Mouse (Mus musculus): ENCODE measurements around the gene Anapc11. TPM values are rescaled to one million over a fixed set of nuclear protein-coding genes. Genes with fewer than 3 reads are reported as not detected.
"Not testable (repeated sequence)": the region's sequence is repeated elsewhere in the genome, so short reads cannot be mapped to it uniquely, and the experiment has no call there.

Anapc11 gene
- total RNA-seq (2014; fragmentation: Nextera tagmentation) (84.0 and 110 TPM in 2 replicates), total RNA-seq (2017) (21.9 and 27.6 TPM in 2 replicates)

DNA sequence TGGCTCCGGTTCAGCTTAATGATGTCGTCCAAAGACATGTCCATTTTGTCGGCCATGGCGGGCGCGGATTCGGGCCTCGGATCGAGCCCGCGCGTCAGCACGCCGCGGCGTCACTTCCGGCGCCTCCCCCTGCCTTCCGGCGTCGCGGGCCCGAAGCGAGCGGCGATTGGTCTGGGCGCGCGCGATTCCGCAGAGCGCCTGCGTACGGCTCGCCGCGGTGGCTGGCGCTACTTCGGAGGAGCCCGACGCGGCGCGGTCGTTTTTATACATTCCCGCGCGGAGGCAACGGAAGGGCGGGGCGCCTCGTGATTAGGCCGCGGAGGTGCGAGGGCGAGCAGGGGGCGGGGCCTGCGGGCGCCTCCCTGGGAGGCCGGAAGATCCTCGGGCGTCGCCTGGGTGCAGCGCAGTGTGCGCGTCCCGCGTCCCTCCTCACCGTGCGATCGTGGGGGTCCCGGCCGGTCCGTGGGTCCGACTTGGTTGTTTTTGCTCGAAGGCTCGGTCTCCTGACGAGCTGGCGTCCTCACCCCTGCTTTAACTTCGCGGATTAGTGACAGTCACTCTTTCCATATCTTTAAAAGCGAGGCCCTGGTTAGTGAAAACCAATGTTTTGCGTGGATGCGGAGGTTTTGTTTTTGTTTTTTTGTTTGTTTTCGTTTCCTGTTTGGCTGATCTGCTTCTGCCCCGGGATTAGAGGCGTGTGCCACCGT, at the start of gene Anapc11, which contains the start of gene Alyref:
Gene Anapc11, plus strand, starts transcription at position 139 of the 707 bp plus-strand sequence.
Gene Alyref, minus strand, starts transcription at position 83 of the 707 bp plus-strand sequence.
- peak; percentile 91 for ATAC-seq (replicated peaks; ENCODE audit: low FRiP score, low TSS enrichment, poor library complexity, severe bottlenecking)

GRCm38 (mm10) chr11:120548786-120549167, 49.4 kb upstream of the Anapc11 start:
- ATAC-seq (replicated peaks; ENCODE audit: low FRiP score, low TSS enrichment, poor library complexity, severe bottlenecking), result no peak

- peak; percentile 72 for ATAC-seq (replicated peaks; ENCODE audit: low FRiP score, low TSS enrichment, poor library complexity, severe bottlenecking)
These were observed 48.9 kb upstream of the Anapc11 start, which contains the start of gene Mcrip1 for GRCm38 (mm10) chr11:120549168-120549945. Mcrip1 (minus strand) TSS chr11:120549727.

- ATAC-seq (replicated peaks; ENCODE audit: low FRiP score, low TSS enrichment, poor library complexity, severe bottlenecking), result no peak
These were observed 48.0 kb upstream of the Anapc11 start for GRCm38 (mm10) chr11:120549986-120550809.

DNA sequence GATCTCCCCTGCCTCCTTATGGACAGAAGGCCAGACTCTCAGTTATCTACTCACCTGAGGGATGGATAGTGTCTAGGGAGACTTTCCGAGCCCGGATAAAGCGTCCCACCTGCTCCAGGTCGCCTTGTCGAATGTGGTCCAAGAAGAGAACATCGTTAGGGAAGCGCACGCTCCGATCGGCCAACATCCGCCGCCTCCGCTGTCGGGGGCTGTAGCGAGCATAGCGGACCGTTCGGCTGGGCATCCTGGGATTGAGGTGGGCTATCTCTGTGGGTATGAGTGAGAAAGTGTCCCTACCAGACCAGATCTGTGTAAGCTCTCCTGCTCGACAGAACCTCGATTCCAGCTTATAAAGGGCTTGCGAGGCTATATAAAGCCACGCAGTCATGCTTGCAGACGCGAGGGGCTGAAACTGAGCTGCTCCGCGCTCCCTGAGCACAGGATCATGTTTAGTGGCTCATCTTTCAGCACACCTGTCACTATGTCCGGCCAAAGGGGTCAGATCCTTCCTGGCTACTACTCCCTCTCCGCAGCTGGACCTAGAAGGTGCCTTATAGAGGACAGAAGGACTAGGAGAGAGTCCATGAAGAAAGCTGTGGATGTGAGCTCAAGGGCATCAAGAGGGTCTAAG, 47.3 kb upstream of the Anapc11 start, which contains the start of gene Ppp1r27:
Gene Ppp1r27, minus strand, starts transcription at position 323 of the 631 bp plus-strand sequence.
- no peak for ATAC-seq (replicated peaks; ENCODE audit: low FRiP score, low TSS enrichment, poor library complexity, severe bottlenecking)

GRCm38 (mm10) chr11:120552736-120553135, 45.5 kb upstream of the Anapc11 start:
- ATAC-seq (replicated peaks; ENCODE audit: low FRiP score, low TSS enrichment, poor library complexity, severe bottlenecking), result no peak

DNA sequence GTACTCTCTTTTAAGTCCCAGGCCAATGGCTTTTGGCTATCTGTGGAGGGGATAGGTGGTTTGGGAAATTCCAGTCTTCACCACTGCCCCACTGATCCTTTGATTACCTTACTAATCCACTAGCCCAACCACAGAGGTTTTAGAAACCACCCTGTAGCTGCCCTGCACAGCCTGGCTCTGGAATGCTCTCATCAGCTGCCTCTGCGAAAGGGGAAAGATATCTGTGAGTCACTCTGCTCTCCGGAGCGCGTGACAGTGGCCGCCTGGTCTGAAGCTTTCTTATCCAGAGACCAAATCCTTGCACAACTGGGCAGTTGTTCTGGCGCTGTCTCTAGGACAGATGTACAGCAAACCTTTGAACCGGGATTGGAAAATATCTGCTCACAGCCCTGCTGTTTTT, 43.4 kb upstream of the Anapc11 start:
- ATAC-seq (replicated peaks; ENCODE audit: low FRiP score, low TSS enrichment, poor library complexity, severe bottlenecking), result no peak

DNA sequence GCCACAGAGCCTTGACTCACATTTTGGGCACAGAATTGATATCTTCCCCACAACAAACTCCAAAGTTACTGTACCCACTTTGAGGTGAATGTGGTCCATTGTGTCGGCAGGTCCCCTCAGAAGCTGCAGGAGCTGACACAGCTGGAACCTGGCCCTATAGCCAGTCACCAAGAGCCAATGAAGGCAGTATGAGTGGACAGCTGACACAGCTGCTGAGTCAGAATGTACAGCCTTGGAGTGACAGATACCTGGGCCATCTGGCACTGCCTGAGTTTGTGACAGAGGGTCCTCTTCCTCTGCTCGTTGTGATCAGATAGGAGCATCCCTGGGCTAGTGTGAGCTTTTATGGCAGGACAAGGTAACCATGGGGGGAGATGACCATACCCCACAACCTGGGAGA, 43.0 kb upstream of the Anapc11 start:
- ATAC-seq (replicated peaks; ENCODE audit: low FRiP score, low TSS enrichment, poor library complexity, severe bottlenecking), result 0 out of 2 replicates have a peak, but pooled peaks have one; percentile 22

GRCm38 (mm10) chr11:120558843-120559242, 39.4 kb upstream of the Anapc11 start:
- ATAC-seq (replicated peaks; ENCODE audit: low FRiP score, low TSS enrichment, poor library complexity, severe bottlenecking), result not testable (repeated sequence)

- no peak for ATAC-seq (replicated peaks; ENCODE audit: low FRiP score, low TSS enrichment, poor library complexity, severe bottlenecking)
These were observed 37.1 kb upstream of the Anapc11 start for GRCm38 (mm10) chr11:120560952-120561728.

DNA sequence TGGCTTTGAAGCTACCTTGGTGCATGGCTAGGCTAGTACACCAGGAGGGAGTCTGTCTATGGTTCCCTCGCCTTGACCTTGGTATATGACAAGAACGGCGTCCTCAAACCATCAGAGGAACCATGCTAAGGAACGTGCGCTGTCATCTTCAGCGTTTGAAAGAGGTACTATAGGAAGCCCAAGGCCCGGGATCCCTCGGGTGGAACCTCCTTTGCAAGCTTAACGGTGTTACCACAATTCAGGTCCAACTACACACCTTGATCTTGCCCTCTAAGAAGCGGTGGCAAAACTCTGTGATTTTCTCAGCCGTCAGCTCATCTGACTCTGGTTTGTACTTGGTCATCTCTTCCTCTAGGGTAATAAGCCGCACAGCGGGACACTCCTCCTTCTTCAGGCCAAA, 35.3 kb upstream of the Anapc11 start:
- ATAC-seq (replicated peaks; ENCODE audit: low FRiP score, low TSS enrichment, poor library complexity, severe bottlenecking), result no peak

DNA sequence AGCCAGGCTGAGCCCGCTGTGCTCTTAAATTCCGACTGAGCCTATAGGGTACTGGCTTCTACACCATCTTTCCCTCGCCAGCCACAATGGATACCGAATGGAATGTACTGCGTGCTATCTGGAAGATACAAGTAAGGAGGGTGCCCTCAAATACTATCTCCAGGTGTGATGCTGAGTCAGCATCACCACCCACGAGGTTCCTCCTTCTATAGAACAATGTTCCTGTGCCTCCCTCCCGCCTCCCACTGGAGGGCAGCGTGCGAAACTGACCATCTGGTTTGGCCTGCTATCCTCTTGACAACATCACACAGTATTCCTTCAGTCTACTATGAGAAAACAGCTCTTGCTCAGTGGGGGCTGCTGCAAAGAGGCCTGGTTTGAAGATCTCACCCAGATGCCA, 33.1 kb upstream of the Anapc11 start:
- no peak for ATAC-seq (replicated peaks; ENCODE audit: low FRiP score, low TSS enrichment, poor library complexity, severe bottlenecking)

DNA sequence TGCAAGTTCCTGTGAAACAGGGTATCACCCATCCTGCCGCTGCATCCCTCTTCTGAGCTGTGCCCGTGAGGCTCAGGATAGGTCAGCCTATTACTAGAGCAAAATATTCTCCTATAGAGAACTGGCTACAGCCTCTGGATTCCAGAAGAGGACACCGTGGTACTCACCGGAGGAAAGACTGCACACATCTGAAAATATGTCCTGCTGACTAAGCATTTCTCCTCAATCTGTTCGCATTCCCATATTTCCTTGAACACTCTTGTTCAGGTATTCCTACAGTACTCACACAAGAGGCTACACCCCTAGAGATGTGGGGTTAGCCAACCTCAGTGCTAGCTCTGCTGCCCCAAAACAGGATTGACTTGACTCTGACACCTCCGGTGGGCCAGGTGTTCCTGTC, 29.9 kb upstream of the Anapc11 start:
- ATAC-seq (replicated peaks; ENCODE audit: low FRiP score, low TSS enrichment, poor library complexity, severe bottlenecking), result no peak

- no peak for ATAC-seq (replicated peaks; ENCODE audit: low FRiP score, low TSS enrichment, poor library complexity, severe bottlenecking)
These were observed 27.1 kb upstream of the Anapc11 start for GRCm38 (mm10) chr11:120571122-120571521.

DNA sequence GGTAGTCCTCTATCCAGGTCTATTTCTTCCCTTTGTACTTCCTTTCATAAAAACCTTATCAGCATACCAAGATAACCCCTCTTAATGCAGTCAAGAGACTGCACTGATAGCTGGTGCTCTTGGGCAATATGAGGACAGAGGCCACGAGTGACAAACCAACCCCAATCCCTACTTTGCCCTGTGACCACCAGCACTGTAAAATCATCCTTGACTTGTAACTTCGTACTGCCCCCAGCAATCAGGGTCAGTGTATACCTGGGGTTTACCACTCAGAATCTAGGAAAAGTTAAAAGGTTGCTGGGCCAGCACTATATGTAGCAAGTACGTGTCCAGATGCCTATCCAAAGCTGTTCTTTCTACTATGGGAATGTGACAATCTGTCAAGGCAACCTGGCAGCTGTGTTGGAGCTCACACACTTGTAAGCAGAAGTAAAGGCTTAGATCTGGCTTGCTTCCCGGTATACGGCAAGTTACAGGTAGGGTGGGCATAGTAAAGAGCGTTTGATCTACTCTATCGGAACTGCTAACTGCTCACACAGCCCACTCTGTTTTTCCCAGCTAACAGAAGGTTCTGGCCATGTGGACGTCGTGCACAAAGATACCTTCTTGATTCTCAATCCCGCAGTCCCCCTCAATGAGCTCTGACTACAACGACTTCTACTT, 26.3 kb upstream of the Anapc11 start:
- ATAC-seq (replicated peaks; ENCODE audit: low FRiP score, low TSS enrichment, poor library complexity, severe bottlenecking), result no peak

- ATAC-seq (replicated peaks; ENCODE audit: low FRiP score, low TSS enrichment, poor library complexity, severe bottlenecking), result no peak
These were observed 25.8 kb upstream of the Anapc11 start for GRCm38 (mm10) chr11:120572417-120572751.

- peak; percentile 87 for ATAC-seq (replicated peaks; ENCODE audit: low FRiP score, low TSS enrichment, poor library complexity, severe bottlenecking)
These were observed 25.3 kb upstream of the Anapc11 start, which contains the start of gene P4hb for GRCm38 (mm10) chr11:120572752-120573584. P4hb (minus strand) TSS chr11:120573253.
